Mouse (Mus musculus) lung, postnatal 25 days (tissue): ENCODE measurements around the gene Ripor2.

Experiments used
- DNase-seq: peaks from one replicate; pipeline ENCODE4 v3.0.0; 2022; ENCODE audit warnings: low spot score

Gene Ripor2

DNA sequence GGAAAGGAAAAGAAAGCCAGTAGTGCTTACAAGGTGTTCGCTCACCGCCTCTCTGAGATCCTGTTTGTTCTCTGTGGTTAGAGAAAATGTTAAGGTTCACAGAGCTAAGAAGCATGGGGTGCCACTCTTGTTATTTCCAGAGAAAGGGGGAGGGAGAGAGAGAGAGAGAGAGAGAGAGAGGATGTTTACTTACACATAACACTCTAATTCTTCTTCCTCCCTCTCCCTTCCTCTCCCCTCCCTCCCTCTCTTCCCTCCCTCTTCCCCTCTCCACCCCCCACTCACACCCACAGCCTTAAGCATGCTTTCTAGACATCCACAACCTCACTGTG is 35.8 kb downstream of the Ripor2 start:
- no peak for DNase-seq

DNA sequence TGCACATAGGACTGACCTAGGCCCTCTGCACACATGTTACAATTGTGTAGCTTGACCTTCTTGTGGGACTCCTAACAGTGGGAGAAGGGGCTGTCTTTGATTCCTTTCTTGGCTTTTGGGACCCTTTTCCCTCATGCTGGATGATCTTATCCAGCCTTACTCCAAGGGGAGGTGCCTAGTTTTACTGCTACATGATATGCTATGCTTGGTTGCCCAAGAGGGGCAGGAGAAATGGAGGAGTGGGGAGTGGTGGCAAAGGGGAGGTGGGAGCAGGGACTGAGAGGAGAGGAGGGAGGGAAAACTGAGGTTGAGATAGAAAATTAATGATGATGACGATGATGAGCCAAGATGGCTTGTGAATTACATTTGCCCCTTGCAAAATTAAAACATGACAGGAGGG is 37.7 kb downstream of the Ripor2 start:
- DNase-seq = no peak

DNA sequence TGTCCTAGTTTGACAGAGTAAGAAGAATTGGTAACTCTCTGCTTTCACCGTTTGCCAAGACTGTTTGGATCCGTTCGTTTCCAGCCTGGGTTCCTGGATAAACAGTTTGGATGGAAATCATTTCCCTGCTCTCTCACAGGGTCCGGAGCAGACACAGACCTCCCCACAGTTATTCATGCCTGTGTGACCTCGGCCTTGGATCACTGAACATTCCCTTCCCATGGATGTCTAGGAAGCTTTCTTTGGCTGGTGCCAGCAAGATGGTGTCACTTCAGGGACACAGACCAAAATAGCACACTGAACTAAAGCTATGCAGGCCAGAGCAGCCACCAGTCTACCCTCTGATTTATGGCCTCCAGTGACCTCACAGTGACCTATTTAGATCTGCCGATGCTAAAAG is 38.5 kb downstream of the Ripor2 start:
- DNase-seq = peak; percentile 80

DNA sequence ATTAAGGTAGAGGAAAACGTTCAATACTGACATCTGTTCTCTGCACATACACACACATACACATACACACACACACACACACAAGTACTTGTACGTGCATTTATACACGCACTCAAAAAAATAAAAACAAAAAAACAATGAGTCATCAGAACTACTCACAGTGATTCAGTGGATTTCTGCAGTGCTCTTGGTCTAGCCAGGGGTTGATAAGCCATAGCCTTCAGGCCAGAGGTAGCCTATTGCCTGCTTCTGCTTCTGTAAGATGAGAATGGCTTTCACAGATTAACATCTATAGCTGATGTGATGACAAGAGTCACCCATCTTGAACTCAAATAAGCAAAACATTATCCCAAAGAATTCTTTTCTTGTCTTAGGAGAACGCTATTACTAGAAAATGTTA is 41.6 kb downstream of the Ripor2 start:
- no peak for DNase-seq

DNA sequence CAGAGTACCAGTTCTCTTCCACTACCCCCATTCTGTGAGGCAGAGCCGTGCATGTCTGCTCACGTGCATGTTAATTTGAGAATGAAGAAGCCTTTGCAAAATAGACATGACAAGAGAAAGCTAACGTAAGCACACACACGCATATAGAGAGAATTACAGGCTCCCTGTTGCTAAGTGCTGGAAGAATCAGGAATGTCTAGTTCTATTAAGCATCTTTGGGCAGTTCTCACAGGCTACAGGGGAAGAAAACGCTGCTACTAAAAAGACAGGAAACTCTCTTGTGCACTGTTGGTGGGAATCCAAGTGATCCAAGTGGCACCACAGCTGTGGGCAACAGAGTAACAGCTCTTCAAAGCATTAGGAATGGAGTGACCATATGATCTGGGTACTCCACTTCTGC is 43.1 kb downstream of the Ripor2 start:
- no peak for DNase-seq

DNA sequence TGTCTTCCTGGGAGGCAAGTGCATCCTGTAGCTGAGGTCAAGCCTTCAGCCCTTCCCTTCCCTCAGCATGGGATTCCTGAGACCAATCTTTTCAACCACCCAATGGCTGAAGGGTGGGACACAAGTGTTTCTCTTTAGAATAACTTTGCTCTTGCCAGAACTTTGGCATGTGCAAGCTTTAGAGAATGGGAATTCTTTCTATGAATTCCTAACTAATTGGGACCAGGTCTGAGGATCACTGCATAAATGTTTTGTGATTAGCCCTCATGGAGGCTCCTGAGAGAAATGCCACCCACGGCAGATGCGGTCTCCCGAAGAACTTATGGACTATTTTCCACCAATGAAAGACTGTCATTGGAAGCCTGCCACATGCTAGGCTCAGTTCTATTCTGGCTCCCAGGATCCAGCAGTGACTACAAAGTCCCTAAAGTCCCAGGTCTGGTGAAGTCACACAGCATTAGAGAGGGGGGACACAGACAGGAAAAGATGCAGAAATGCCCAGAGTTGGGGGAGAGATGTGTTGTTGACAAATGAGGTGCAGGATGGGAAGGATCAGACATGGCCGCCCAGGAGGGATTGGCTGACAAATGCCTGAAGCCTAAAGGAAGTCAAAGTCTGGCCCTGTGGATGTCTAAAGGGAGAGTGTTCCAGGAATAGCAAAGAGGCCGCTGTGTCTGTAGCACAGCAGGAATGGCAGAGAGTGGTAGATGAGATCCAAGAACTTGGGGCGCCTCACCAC is 44.9 kb downstream of the Ripor2 start:
- DNase-seq = no peak

DNA sequence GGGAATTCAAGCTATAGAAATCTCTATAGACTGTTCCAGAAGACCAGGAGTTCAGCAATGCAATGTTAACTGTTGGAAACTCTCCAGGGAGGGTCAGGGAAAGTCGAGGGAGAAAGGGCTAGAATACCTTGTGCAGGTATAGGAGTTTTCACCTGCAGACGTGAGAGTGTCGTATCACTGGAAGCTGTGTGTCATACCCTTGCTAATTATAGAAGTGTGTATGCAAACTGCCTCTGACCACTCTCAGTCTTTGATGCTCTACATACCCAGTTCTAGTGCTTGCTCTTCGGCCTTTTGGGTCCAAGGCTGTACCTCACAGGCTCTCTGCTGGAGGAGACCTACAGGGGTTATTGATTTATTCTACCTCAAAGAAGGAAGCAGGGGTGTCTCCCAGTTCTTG is 46.2 kb downstream of the Ripor2 start:
- DNase-seq = no peak

DNA sequence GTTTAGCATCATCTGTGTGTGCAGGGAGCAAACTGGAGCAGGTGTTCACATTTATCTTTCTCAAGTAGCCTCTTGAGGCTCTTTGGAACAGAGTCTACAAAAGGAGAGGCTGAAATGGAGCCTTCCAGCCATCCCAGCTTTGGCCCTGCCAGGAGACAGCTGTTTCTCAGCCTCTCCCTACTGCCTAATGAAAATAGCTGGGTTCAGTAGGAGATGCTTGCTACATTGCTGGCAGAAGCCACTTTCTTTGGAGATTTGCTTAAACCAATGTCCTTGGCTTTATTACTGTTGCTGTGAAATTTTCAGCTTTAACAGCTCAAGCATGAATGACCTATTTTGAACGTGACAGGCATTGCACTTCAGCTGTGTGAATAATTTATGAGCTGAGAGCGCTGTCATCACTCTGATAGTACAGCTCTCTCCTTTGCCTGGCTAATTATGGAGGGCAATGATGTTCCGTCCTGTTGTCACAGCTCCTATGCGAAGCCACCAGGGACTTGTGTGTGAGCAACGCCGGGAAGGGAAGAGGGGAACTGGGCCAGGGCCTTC is 47.2 kb downstream of the Ripor2 start:
- no peak for DNase-seq

DNA sequence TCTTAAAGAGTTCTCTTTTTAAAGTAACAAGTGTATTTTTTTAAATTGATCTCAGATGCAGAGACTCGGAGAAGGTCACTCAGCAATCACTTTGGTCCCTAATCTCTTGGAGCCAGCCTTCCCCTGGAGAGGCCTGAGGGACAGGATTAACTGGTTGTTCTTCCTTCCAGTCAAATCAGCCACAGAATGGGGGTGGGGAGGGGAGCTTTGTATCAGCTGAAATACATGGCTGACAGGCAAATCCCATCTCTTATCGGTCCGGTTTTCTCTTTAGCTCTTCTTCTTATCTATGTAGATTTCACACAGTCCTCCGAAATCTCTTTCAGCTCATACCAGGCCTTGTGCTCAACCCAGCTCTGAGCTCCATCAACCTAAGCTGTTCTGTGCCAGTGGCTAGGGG is 48.4 kb downstream of the Ripor2 start:
- DNase-seq = no peak

DNA sequence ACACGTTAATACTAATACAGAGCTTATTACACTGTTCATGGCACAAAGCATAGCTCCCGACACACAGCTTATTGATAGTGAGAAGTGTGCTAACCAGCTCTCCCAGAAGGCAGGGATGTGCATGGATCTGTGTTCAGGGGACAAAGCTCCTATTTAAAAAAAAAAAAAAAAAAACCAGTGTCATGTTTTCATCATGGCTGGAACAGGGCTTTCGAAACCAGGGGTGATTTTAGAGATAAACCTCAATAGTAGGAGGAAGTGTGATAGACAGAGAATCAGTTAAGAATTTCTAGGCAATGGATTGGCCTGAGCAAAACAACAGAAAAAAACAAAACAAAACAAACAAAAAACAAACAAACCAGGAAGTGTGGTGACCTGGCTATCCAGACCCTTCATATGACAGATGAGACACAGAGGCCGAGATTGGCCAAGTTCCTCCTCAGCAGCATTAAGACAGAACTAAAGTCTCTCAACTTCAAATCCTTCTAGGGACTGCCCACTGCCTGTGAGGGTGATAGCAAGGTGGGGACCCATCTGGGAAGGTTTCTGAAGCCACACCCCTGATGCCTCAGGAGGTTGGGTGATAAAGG is 51.1 kb downstream of the Ripor2 start:
- no peak for DNase-seq

DNA sequence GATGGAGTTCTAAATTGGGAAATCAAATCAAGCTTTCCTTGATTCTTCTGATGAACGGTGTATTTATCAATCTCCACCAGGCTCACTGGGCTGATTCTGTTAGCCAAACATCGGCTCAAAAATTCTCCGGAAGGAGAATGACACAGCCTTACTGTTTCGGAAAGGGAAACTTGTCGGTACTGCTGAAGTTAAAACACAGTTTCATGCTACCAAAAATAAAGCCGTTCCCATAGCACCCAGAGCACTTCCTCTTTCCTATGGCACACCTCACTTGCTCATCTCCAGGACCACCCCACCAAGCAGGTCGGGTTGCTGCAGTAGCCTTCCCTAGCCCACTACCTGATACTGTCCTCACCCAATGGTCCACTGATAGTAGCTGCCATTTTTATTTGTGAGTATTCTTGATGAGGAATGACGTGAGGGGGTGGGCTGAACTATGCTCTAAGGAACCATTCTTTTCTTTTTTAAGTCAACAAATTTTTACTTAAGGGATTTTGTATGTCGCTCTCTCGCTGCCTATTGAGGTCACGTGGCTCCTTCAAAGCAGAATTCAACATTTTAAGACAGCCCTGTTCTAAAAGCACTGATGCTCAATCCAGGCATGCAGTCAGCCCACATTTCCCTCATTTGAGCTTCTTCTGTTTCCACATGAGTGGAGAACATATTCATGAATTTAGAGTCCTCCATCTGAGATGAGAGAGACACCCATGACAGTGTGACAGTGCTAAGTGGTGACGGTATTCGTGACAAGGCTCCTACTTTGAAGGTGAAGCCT is 52.5 kb downstream of the Ripor2 start:
- no peak for DNase-seq

DNA sequence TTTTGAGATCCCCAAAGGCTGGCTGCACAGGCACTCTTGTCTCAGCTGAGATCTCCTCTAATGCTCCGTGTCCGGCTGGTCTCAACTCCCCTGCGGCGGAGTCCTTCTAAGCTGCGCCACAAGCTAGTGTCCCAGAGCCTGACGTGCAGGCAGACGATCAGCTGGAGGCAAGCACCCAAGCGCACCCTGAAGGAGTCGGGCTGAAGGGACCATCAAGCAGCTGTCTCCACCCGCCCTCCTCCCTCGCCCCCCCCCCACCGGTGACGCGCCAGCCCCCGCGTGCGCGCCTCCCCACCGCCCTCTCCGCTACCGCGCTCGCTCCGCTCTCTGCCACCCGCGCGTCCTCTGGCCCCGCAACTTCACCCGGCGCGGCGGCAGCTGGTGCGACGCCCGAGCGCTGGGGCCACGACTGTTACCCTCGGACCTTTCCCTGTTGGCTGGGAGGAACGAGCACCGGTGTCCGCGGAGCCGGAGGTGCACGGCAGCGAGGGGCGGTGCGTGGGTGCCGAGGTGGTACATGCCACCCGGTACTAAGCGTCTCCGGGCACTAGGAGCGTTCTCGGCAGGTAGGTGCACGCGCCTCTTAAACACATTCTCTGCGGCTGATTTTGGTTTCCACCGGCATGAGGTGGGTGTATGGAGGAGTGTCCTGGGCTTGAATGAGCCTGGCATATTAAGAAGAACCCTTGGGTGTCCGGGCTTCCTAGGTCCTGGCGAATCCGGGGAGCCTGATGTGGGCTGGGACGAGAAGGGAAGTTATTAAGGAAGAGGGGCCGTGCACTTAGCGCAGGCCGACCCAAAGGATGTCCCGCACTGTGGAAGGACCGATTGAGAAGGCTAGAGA is 56.6 kb downstream of the Ripor2 start:
- no peak for DNase-seq

DNA sequence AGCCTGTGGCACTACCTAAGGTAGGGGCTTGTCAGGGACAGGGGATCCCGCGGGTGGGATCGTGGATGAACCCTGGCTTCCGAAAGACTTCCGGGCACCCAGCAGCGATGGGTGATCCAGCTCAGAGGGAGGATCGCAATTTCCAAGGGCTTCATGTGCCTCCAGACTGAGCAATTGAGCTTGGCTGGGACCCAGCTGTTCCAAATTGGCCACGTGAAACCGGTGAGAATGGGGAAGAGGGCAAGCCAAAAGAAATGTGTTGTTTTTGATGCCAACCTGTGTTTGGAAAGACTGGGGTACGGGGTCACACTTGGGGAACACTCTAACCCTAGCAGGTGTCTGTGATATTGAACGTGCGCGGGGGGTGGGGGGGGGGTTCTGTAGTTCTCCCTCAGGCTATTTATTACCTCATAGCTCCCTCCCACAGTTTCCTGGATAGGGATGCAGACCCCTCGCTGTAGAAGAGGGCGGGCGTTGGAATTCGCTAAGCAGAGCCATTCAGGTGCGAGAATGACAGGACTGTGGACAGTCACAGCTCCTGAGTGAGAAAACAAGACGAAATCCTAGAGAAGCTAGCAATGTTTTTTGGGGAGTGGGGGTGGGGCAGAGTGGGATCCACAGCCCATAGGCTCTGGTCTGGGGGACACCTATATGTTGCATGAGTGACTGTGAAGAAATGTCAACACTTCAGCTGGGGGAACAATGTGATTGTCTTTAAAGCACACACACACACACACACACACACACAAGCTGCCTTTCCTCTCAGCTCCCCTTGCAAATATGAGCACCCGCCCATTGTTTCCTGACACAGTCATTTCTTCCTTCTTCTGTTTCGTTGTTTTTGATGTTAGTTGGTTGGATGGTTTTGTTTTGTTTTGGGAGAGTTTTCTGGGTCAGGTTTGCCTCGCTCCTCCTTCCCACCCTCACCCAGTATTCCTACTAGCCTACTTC is 57.5 kb downstream of the Ripor2 start:
- no peak for DNase-seq

DNA sequence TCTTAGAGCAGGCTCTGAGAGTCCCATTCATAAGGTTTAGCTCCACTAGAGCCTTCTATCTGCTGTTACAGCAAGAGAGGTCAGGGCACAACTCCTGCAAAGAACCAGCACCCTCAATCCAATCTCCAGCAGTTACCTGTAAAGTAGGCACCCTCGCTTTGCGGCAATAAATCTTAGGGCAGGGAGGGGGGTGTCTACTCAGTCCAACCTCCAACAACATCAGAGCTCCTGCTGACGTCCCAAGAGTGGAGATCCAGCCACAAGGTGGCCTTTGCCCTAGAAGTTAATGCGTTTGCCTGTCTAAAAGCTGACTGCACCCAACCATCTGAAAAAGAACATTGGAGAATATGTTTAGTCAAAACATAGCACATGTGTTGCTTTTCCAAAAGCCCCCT is 58.2 kb downstream of the Ripor2 start:
- no peak for DNase-seq

DNA sequence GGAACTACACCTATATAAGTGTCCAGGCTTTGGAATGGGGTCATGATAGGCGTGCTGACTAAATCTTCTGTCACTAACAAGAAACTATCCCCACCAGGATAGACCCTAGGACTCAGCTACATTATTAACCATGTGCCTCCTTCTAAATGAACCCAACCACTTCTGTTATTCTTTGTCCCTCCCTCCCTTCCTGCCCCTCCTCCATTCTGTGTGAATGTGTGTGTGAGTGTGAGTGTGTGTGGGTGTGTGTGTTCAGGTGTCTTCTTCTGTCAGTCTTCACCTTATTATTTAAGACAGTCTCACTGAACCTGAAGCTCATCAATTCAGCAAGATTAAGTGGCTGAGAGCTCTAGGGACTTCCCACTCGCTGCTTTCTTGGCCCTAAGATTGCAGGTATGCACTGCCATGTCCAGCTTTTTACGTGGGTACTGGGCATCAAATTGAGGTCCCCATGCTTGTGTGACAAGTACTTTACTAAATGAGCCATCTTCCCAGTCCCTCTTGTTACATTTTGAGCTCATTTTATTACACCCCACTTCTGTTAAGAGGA is 58.9 kb downstream of the Ripor2 start:
- DNase-seq = no peak

DNA sequence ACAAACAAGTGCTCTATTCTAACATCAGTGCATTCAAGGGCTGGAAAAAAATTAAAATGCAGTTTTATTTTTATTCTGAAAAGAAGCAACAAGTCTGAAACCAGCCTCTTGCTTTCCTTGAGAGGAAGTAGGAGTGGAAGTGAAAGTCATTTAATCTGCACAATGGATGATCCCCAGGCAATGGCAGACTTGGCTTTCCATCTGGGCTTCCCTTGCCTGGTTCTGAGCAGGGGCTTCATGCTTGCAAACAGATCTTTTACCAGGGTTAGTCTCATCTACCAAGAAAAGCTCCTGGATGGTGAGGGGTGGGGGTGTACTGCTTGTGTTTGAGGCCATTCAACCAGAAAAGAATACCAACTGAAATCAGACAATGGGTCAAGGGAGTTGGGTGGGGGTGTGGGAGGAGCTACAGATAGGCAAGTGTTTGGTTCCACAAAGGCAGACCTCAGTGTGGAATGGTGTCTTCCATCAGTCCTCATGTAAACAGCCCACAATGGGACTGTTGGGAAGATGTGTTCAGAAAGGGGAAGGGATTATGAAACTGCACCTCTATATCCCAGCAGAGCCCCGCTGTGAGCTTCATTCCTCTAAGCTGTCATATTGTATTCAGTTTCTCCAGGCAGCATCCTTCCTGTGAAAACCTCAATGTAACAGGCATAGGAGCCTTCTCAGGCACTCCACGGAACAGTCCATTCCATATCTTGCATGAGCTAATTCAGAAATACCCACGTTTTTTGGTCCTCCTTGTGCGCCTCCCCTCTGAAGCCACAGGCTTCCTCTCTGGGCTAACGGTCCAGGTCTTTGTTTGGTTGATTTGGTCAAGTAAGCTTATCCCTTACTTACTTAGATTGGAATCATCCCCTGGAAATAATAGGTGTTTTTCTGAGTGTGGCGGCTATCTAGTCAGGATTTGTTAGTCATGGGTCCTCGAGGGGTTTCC is 59.8 kb downstream of the Ripor2 start:
- DNase-seq = no peak

DNA sequence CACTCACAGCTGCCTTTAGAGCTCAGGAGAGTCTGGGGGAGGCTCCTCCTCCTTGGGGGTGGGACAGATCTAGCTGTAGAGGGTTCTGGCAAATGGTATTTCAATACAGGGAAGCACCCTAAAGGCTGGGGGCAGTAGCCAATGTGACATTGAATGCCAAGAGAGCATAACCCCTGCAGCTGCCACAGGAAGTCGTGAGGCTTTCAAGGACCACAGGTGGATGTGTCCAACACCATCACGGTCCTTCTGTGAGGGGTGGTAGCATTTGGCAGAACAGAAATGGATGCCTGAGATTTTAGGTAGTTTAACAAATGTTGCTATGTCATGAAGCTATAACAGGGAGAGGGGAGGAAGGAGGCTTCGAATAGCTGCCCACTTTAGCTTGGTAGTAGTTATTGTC is 63.2 kb downstream of the Ripor2 start:
- no peak for DNase-seq

DNA sequence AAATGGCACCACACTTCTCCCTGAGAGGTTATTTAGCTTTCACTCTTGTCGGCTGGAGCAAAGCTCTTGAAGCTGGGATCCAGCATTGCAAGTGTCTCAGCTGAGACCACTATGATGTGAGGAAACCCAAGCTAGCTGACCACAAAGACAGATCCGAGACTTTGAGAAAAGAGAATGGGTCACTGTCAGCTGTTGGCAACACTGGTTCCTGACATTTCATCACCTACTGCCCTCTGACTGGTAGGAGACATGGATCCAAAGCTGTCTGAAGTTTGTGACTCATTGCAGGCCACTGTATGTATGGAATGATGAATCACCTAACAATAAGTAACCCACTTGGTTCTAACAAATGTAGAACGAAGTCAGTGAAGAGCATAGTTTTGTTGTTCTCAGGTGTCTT is 64.3 kb downstream of the Ripor2 start:
- no peak for DNase-seq

DNA sequence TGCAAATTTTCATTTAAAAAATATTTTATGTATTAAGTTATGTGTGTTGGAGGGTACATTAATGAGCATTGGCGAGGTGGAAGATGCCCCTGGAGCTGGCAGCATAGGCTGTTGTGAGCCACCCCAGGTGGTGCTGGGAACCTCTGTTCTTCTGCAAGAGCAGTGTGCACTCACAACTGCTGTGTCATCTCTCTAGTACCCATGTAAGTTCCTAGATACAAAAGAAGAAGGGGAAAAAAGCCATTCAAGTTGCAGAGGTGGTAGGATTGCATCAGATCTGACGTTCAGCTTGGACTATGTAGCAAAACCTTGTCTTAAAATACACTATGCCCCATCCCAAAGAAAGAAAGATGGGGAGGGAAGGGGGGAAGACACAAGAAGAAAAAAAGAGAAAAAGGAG is 65.5 kb downstream of the Ripor2 start:
- no peak for DNase-seq

DNA sequence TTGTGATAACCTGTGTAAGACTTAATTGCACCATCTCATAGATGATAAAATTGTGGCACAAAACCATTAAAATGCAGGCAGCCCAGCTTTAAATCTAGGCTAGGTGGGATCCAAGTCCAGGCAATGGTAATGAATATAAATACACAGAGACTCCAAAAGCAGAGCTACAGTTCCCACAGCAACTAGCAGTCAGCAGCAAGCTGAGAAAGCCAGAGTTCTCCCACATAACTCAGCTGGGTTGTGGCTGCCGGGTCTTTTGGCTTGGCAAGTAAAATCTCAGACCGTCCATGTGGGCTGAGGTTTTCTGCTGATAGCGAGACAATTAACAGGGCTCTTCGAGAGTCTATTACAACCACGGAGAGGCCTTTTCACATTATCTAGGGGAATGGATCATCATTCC is 66.0 kb downstream of the Ripor2 start:
- no peak for DNase-seq
